Mouse (Mus musculus) neural tube, embryonic 13.5 days (tissue): ENCODE measurements at regions not wholly inside any gene's neighbourhood (a gene's known extent, or its start where the extent isn't known, plus 50 kb on each side); places are given as distances from the start of the nearest gene placed in this dataset.

ENCODE experiments used
- ATAC-seq: fragments of 200-750 bp; cut with Nextera tagmentation; 2 replicates; pipeline ENCODE4 v1.8.0; 2017; ENCODE audit warnings: low read depth, mild to moderate bottlenecking, moderate TSS enrichment, moderate library complexity
- H3K27ac ChIP-seq: fragments of 300-500 bp; sonication (generic); replicated peaks from 2 replicates; pipeline ENCODE4 v1.5.1; 2015; ENCODE audit warnings: moderate library complexity, mild to moderate bottlenecking, inconsistent platforms
- H3K27me3 ChIP-seq: fragments of 300-500 bp; sonication (generic); 2 replicates; pipeline ENCODE4 v1.6.1; 2015; ENCODE audit warnings: mild to moderate bottlenecking, inconsistent platforms
- H3K36me3 ChIP-seq: fragments of 300-500 bp; sonication (generic); 2 replicates; pipeline ENCODE4 v1.6.1; 2015; ENCODE audit warnings: mild to moderate bottlenecking, inconsistent platforms
- H3K4me1 ChIP-seq: fragments of 300-500 bp; sonication (generic); replicated peaks from 2 replicates; pipeline ENCODE4 v1.6.1; 2015; ENCODE audit warnings: inconsistent platforms
- H3K4me2 ChIP-seq: fragments of 300-500 bp; sonication (generic); 2 replicates; pipeline ENCODE4 v1.6.1; 2015; ENCODE audit warnings: inconsistent platforms, mild to moderate bottlenecking, moderate library complexity
- H3K4me3 ChIP-seq: fragments of 300-500 bp; sonication (generic); 2 replicates; pipeline ENCODE4 v1.5.1; 2015; ENCODE audit warnings: mild to moderate bottlenecking, inconsistent platforms
- H3K9ac ChIP-seq: fragments of 300-500 bp; sonication (generic); 2 replicates; pipeline ENCODE4 v1.6.1; 2015; ENCODE audit warnings: moderate library complexity, mild to moderate bottlenecking, inconsistent platforms
- H3K9me3 ChIP-seq: fragments of 300-500 bp; sonication (generic); 2 replicates; pipeline ENCODE4 v1.6.1; 2016; ENCODE audit warnings: inconsistent platforms
- WGBS: fragments of 180-500 bp; shearing (Covaris S2); methylation state at CpG from one replicate; pipeline ENCODE4 v1.1.7; 2015; 5-methylcytosine and 5-hydroxymethylcytosine counted together

GRCm38 (mm10) chr7:94116899-94117521 lies 1037.3 kb downstream of the Fam181b start:
- Histone ChIP-seq H3K4me1 (no peaks in the 10 kb centered on the region; the same call in 1 of the 2 replicates), H3K9ac (no peak overlapping the region), H3K36me3 (no peaks in the 10 kb centered on the region), H3K9me3 (no peaks in the 10 kb centered on the region), H3K4me3 (no peak overlapping the region), H3K27me3 (no peaks in the 10 kb centered on the region), H3K4me2 (no peak overlapping the region), H3K27ac (no peak overlapping the region)
- WGBS, result 87% methylated on average over 4 of the region's 4 CpGs
- ATAC-seq, result no peak

- H3K27ac ChIP-seq, result no peak overlapping the region
- 86% methylated on average over 1 of the region's 1 CpGs for WGBS
- ATAC-seq, result no peak
- H3K9ac ChIP-seq, result no peak overlapping the region
- H3K4me3 ChIP-seq, result no peak overlapping the region
- no peaks in the 10 kb centered on the region for H3K27me3 ChIP-seq
- H3K36me3 ChIP-seq, result no peaks in the 10 kb centered on the region
- H3K9me3 ChIP-seq, result no peaks in the 10 kb centered on the region
- H3K4me2 ChIP-seq, result no peak overlapping the region
- no peaks in the 10 kb centered on the region for H3K4me1 ChIP-seq
Measured at GRCm38 (mm10) chr7:94123781-94124180, 1044.1 kb downstream of the Fam181b start.

- Histone ChIP-seq H3K9ac (no peak overlapping the region), H3K27ac (no peak overlapping the region), H3K4me1 (no peaks in the 10 kb centered on the region), H3K36me3 (no peaks in the 10 kb centered on the region), H3K9me3 (no peaks in the 10 kb centered on the region), H3K4me2 (no peak overlapping the region), H3K4me3 (no peak overlapping the region), H3K27me3 (no peaks in the 10 kb centered on the region)
- ATAC-seq, result no peak
Measured at GRCm38 (mm10) chr7:94154221-94154620, 1074.6 kb downstream of the Fam181b start.

GRCm38 (mm10) chr7:94155458-94155857 lies 1075.8 kb downstream of the Fam181b start:
- WGBS, result 84% methylated on average over 1 of the region's 1 CpGs
- Histone ChIP-seq H3K27ac (no peak overlapping the region), H3K4me2 (no peak overlapping the region), H3K4me1 (no peaks in the 10 kb centered on the region), H3K36me3 (no peaks in the 10 kb centered on the region), H3K4me3 (no peak overlapping the region), H3K9ac (no peak overlapping the region), H3K9me3 (no peaks in the 10 kb centered on the region), H3K27me3 (no peaks in the 10 kb centered on the region)
- ATAC-seq, result no peak

GRCm38 (mm10) chr7:94180027-94180426 lies 1100.4 kb downstream of the Fam181b start:
- no peak for ATAC-seq
- 71% methylated on average over 2 of the region's 2 CpGs for WGBS
- Histone ChIP-seq H3K9me3 (no peaks in the 10 kb centered on the region), H3K36me3 (no peaks in the 10 kb centered on the region), H3K27me3 (no peaks in the 10 kb centered on the region), H3K4me1 (no peaks in the 10 kb centered on the region), H3K4me2 (no peak overlapping the region), H3K9ac (no peak overlapping the region), H3K27ac (no peak overlapping the region), H3K4me3 (no peak overlapping the region)

GRCm38 (mm10) chr7:94212341-94212740 lies 1132.7 kb downstream of the Fam181b start:
- H3K4me3 ChIP-seq, result no peak overlapping the region
- no peak for ATAC-seq
- H3K4me2 ChIP-seq, result no peak overlapping the region
- no peaks in the 10 kb centered on the region for H3K4me1 ChIP-seq
- no peaks in the 10 kb centered on the region for H3K9me3 ChIP-seq
- 95% methylated on average over 1 of the region's 1 CpGs for WGBS
- H3K36me3 ChIP-seq, result no peaks in the 10 kb centered on the region
- no peak overlapping the region for H3K9ac ChIP-seq
- H3K27ac ChIP-seq, result no peak overlapping the region
- no peaks in the 10 kb centered on the region for H3K27me3 ChIP-seq

GRCm38 (mm10) chr7:94227482-94227881 lies 1147.8 kb downstream of the Fam181b start:
- Histone ChIP-seq H3K9me3 (no peaks in the 10 kb centered on the region), H3K9ac (no peak overlapping the region), H3K36me3 (no peaks in the 10 kb centered on the region), H3K4me3 (no peak overlapping the region), H3K4me1 (no peaks in the 10 kb centered on the region), H3K27ac (no peak overlapping the region), H3K27me3 (no peaks in the 10 kb centered on the region), H3K4me2 (no peak overlapping the region)
- WGBS, result 30% methylated on average over 1 of the region's 1 CpGs
- ATAC-seq, result no peak

GRCm38 (mm10) chr7:94233653-94234052 lies 1154.0 kb downstream of the Fam181b start:
- Histone ChIP-seq H3K4me1 (no peaks in the 10 kb centered on the region), H3K9me3 (no peaks in the 10 kb centered on the region), H3K27me3 (no peaks in the 10 kb centered on the region), H3K4me2 (no peak overlapping the region), H3K4me3 (no peak overlapping the region), H3K36me3 (no peaks in the 10 kb centered on the region), H3K27ac (no peak overlapping the region), H3K9ac (no peak overlapping the region)
- no peak for ATAC-seq
- 86% methylated on average over 4 of the region's 4 CpGs for WGBS

GRCm38 (mm10) chr7:94249501-94249900 lies 1169.8 kb downstream of the Fam181b start:
- H3K36me3 ChIP-seq, result no peaks in the 10 kb centered on the region
- ATAC-seq, result no peak
- H3K27me3 ChIP-seq, result no peaks in the 10 kb centered on the region
- H3K9ac ChIP-seq, result no peak overlapping the region
- no peak overlapping the region for H3K4me3 ChIP-seq
- no peaks in the 10 kb centered on the region for H3K9me3 ChIP-seq
- 79% methylated on average over 3 of the region's 3 CpGs for WGBS
- H3K27ac ChIP-seq, result no peak overlapping the region
- H3K4me2 ChIP-seq, result no peak overlapping the region
- H3K4me1 ChIP-seq, result no peaks in the 10 kb centered on the region

- no peaks in the 10 kb centered on the region for H3K9me3 ChIP-seq
- ATAC-seq, result peak; percentile 83
- H3K27me3 ChIP-seq, result no peaks in the 10 kb centered on the region
- H3K27ac ChIP-seq, result no peak overlapping the region
- H3K36me3 ChIP-seq, result no peaks in the 10 kb centered on the region
- WGBS, result 52% methylated on average over 8 of the region's 8 CpGs
- H3K9ac ChIP-seq, result no peak overlapping the region
- no peak overlapping the region for H3K4me3 ChIP-seq
- H3K4me1 ChIP-seq, result 0 out of 2 replicates have a peak, but pooled peaks cover 3% of the 10 kb centered on the region
- no peak overlapping the region for H3K4me2 ChIP-seq
Measured at GRCm38 (mm10) chr7:94268665-94269320, 1189.1 kb downstream of the Fam181b start.

- Histone ChIP-seq H3K27me3 (no peaks in the 10 kb centered on the region), H3K4me3 (no peak overlapping the region), H3K27ac (no peak overlapping the region), H3K4me2 (no peak overlapping the region), H3K9ac (no peak overlapping the region), H3K36me3 (no peaks in the 10 kb centered on the region), H3K4me1 (peaks cover 19% of the 10 kb centered on the region), H3K9me3 (no peaks in the 10 kb centered on the region)
- 57% methylated on average over 3 of the region's 3 CpGs for WGBS
- ATAC-seq, result no peak
Measured at GRCm38 (mm10) chr7:94281529-94281928, 1201.9 kb downstream of the Fam181b start.

GRCm38 (mm10) chr7:94282010-94282409 lies 1202.3 kb downstream of the Fam181b start:
- H3K9ac ChIP-seq, result no peak overlapping the region
- no peaks in the 10 kb centered on the region for H3K27me3 ChIP-seq
- no peak overlapping the region for H3K4me2 ChIP-seq
- H3K36me3 ChIP-seq, result no peaks in the 10 kb centered on the region
- no peak overlapping the region for H3K27ac ChIP-seq
- H3K4me3 ChIP-seq, result no peak overlapping the region
- no peak for ATAC-seq
- H3K4me1 ChIP-seq, result peaks cover 19% of the 10 kb centered on the region
- WGBS, result 72% methylated on average over 5 of the region's 5 CpGs
- no peaks in the 10 kb centered on the region for H3K9me3 ChIP-seq
